In the genomic region with DNA sequence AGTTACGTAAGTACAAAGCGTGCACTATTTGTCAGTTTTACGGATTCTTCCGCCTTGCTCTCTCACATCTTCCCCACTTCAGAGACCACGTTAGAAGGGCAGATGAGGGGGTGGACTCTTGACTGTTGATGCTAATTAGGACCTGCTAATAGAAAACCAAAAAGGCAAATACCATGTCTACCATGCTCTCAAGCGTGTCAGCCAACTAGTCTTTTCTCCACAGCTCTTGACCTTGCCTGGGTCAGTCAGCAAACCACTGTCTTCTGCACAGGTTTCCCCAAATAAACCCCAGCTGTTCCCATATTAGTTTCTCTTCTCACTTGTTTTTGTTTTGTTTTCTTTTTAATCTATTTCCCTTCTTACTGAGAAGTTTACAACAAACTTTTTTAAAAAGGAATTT, we compare ENCODE assay signal across 17 mouse cellular contexts.
"Had no signal": no experiment of that assay in that cellular context is flagged by ENCODE, and none has a peak within 500 bp of the region (broad histone marks: within the 10 kb centered on the region; RNA-seq: fewer than 3 reads in every experiment).

No protein-coding gene starts in this region.

- DNase-seq: lung, adult 18-20 months; lung, embryonic 14.5 days; lung, postnatal 10 days; lung, postnatal 4 days; midbrain, embryonic 14.5 days; right cerebral cortex, adult 18-20 months; right cerebral cortex, postnatal 25 days; thymus, adult 2 months; thymus, postnatal 25 days; thymus, postnatal 4 days had no signal

- H3K9me3 ChIP-seq: midbrain, embryonic 10.5 days; midbrain, embryonic 12.5 days; neural tube, embryonic 13.5 days; neural tube, embryonic 15.5 days; stomach, embryonic 15.5 days had no signal

- H3K27ac ChIP-seq: midbrain, embryonic 10.5 days; midbrain, embryonic 12.5 days; neural tube, embryonic 13.5 days; neural tube, embryonic 15.5 days; stomach, embryonic 15.5 days; stomach, postnatal 0 days had no signal

- H3K9ac ChIP-seq: lung, embryonic 14.5 days; midbrain, embryonic 12.5 days; neural tube, embryonic 13.5 days; neural tube, embryonic 15.5 days; stomach, embryonic 15.5 days had no signal

- H3K4me1 ChIP-seq: neural tube, embryonic 13.5 days; neural tube, embryonic 15.5 days; stomach, embryonic 15.5 days had no signal

- H3K4me3 ChIP-seq: midbrain, embryonic 10.5 days; midbrain, embryonic 12.5 days; myocyte; neural tube, embryonic 13.5 days; neural tube, embryonic 15.5 days; stomach, embryonic 15.5 days had no signal

- H3K27me3 ChIP-seq: midbrain, embryonic 12.5 days; neural tube, embryonic 13.5 days; neural tube, embryonic 15.5 days; stomach, embryonic 15.5 days had no signal

- H3K4me2 ChIP-seq: lung, embryonic 14.5 days; midbrain, embryonic 12.5 days; neural tube, embryonic 13.5 days; neural tube, embryonic 15.5 days; stomach, embryonic 15.5 days had no signal
